Mouse (Mus musculus) retina, postnatal 1 day (tissue): ENCODE results near the gene Bmp7.

Experiments
- DNase-seq: peaks from one replicate; pipeline ENCODE4 v3.0.0-alpha.2; 2012

Gene Bmp7

DNA sequence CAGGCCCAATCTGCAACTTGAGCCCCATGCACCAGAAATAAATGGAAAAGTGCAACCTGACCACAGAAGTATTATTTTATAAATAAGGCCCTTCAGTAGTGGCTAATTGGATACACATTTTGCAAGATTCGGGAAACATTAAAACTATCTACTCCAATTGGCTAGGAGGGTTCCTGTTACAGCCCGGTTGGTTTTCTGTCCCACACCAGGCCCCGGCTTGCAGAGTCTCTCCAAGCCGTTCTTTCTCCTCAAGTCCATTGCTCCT, 93.9 kb downstream of the Bmp7 start:
- no peak for DNase-seq

- DNase-seq: no peak
Observed at GRCm38 (mm10) chr2:172845536-172846310, 94.4 kb downstream of the Bmp7 start.

DNA sequence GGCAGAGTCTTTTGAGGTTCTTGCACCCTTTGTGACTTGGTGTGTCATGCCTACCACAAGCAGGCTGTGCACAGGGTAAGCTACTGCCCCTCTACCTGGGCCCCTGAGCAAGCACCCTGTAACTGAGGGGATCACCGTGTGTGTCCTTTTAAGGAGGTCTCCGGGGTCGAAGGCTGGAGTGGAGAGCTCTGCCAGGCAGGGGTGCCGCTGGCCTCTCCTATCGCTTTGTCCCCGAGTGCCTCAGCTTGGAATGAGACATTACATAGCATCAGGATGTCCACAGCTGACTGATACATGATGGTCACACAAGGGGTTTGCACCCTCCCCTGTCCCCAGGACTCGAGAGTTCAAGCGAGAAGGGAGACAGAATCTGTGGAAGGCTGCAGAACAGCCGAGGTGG, 96.2 kb downstream of the Bmp7 start:
- no peak for DNase-seq

GRCm38 (mm10) chr2:172842306-172842705, 97.8 kb downstream of the Bmp7 start:
- no peak for DNase-seq

DNA sequence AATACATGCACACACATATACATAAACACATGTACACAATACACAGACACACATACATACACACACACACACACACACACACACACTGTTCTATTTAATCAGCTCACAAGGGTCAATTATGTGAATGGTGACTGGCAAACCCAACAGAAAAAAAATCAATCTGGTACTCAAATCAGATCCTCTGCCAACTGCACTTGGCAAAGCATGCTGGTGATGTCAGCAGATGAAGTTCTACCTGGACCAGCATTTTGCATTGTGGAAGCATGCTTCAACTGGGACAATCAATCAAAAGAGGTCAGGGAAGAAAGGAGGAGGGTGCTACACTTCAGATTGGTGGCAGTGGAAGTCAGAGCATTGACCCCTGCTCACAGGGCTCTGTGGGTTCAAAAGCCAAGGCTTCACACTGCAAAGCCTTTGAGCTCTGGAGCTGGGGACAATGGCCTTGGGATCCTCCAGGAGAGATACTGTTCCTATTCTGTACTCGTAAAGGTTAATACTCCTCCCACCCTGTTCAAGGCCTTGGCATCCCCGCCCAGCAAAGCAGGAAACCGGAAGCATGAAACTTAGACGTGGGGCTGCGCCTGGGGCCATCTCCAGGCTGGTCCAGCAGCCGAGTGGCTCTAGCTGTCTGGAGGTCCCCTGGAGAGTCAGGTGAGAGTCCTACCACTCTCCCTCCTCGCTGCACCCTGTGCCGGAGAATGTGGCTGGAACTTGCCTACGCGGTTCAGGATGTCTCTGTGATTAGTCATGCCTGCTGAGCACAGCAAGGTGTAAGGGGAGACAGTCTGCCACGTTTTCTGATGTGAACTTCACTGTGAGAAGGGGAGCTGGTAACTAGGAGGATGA, 99.0 kb downstream of the Bmp7 start:
- DNase-seq: no peak

- no peak for DNase-seq
Observed at GRCm38 (mm10) chr2:172839317-172839980, 100.7 kb downstream of the Bmp7 start.

- no peak for DNase-seq
Observed at GRCm38 (mm10) chr2:172836516-172836915, 103.6 kb downstream of the Bmp7 start.

DNA sequence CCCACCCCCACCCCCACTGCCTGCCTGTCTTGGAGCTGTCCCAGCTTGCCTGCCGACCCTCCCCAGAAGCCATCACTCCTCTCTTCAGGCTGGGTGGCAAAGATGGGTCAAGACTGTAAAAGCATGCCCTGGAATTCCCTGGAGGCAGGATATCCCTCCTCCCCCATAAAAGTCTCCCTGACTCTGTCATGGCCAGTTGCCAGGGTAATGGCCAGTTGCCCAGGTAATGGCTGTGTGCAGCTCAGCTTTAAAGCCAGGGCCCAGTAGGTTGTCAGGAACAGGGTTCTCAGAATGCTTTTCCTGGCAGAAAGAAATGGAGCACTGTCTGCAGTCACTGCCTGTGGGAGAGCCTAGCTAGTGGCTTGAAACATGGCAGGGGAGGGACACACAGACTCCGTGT, 106.9 kb downstream of the Bmp7 start:
- DNase-seq: peak; percentile 64

- DNase-seq: peak; percentile 79
Observed at GRCm38 (mm10) chr2:172831762-172832161, 108.4 kb downstream of the Bmp7 start.

GRCm38 (mm10) chr2:172831133-172831532, 109.0 kb downstream of the Bmp7 start:
- peak; percentile 84 for DNase-seq

- DNase-seq: no peak
Observed at GRCm38 (mm10) chr2:172828229-172828628, 111.9 kb downstream of the Bmp7 start.

GRCm38 (mm10) chr2:172827564-172827963, 112.6 kb downstream of the Bmp7 start:
- DNase-seq: peak; percentile 72

- no peak for DNase-seq
Observed at GRCm38 (mm10) chr2:172825785-172826145, 114.4 kb downstream of the Bmp7 start.

DNA sequence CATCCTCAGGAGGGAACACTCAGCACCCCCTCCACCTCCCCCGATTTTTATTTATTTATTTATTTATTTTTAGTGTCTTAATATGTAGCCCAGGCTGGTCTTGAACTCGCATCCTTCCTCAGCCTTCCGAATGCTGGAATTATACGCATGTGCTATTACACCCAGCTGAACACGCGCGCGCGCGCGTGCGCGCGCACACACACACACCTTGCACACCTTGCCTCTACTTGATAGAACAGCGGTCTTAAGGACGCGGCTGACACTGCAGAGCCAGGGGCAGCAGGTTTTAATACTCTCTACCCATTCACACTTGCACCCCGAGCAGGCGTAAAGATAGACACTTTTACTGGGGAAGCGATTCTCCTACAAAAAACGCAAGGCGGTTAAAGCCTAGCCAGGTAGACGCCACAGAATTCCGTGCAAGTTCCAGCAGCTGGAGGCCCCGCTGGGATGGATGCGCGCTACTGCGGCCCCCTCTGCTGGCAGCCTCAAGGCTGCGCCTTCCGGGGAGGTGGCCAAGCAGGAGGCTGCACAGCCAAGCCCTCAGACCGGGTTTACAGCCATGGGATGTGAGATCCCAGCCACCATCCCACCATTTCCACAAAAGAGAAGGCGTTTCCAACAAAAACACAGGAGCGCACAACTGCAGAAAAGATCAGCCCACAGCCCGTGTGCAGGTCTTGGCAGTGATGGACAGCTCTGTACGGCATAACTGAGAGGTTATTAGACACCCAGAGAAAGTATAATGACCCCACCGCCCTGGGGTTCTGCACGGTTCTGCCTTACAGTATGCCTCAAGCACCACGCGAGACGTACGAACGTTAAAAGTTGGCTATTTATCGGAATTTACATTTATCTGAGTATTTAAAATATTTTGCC, 115.0 kb downstream of the Bmp7 start:
- peak; percentile 71 for DNase-seq

GRCm38 (mm10) chr2:172818631-172819230, 121.4 kb downstream of the Bmp7 start:
- no peak for DNase-seq
